Mouse (Mus musculus) CD4-positive, CD25-positive, alpha-beta regulatory T cell (primary cell): ENCODE measurements around the gene Col8a1. TPM values are rescaled to one million over a fixed set of nuclear protein-coding genes. Genes with fewer than 3 reads are reported as not detected.

ENCODE experiments used
- polyA plus RNA-seq: library from polyadenylated mRNA; unstranded; fragments of 100-300 nt; shearing (Covaris generic); gene quantifications from one replicate; pipeline ENCODE4 v1.2.1, GENCODE M21; 2017

Gene Col8a1
- 0.12 TPM for polyA plus RNA-seq

GRCm38 (mm10) chr16:57754526-57755125, at the start of gene Col8a1:
TSS of gene Col8a1 (minus strand) at chr16:57754737.

GRCm38 (mm10) chr16:57606444-57607227, 147.9 kb downstream of the Col8a1 start, which contains the start of gene Cmss1:
TSS of gene Cmss1 (minus strand) at chr16:57606864.

Other genes with a start within 250 kb of the Col8a1 start
- gene Cmss1, start 147.9 kb downstream of the Col8a1 start, polyA plus RNA-seq, result 26.4 TPM